Mouse (Mus musculus) lung, postnatal 0 days (tissue): ENCODE results near the gene Gsx2.

Experiments used
- CTCF ChIP-seq: IDR thresholded peaks from 2 replicates; pipeline ENCODE4 v1.5.1; 2016; ENCODE audit warnings: antibody characterized with exemption, mild to moderate bottlenecking
- EP300 ChIP-seq: IDR thresholded peaks from 2 replicates; pipeline ENCODE4 v1.6.1; 2016; ENCODE audit warnings: antibody characterized with exemption, mild to moderate bottlenecking, control low read depth

DNA sequence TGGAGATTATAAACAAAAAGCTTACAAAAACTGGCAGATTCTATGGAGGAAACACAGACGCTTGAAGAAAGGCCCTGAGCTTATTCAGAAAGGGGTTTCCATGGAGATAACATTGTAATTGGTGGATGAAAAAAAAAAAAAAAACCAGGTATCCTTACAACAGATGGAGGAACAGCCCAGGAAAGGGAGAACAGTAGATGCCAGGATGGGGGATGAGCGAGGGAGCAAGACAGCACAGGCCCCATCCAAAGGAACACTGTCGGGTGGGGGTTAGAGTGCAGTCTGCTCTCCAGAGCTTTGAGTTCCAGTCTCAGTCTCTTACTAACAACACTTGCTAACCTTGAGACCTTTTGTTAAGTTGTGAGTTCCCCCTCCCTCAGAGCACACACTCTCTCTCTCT lies 31.1 kb downstream of the Gsx2 start:
- no peak for TF ChIP-seq CTCF
- no peak for TF ChIP-seq EP300
